Mouse (Mus musculus) heart, postnatal 0 days (tissue): Measurements from ENCODE around the gene Ccdc78.

Experiments used
- CTCF ChIP-seq: IDR thresholded peaks from 2 replicates; pipeline ENCODE4 v1.5.1; 2016; ENCODE audit warnings: antibody characterized with exemption, control low read depth, low read depth
- EP300 ChIP-seq: IDR thresholded peaks from 2 replicates; pipeline ENCODE4 v1.6.1; 2016; ENCODE audit warnings: antibody characterized with exemption, low read depth

DNA sequence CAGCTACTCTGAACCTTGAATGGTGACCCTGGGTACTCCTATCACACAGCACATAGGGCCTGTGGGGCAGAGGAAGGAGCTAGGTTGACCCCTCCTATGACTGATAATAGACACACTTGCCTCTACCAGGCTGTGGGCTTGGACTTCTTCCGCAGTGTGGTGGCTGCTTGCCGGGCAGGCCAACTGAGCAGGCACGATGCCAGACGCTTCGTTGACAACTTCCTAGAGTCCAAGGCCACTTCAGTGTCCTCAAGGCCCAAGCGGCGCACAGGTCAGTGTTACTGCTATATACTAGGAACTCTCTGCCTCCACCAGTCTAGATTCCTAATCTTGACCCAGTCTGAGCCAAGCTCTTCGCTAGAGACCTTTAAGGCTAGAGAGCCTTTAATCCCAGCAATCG is 42.5 kb upstream of the Ccdc78 start:
- TF ChIP-seq CTCF, result no peak
- no peak for TF ChIP-seq EP300
